Mouse (Mus musculus) MEL (cell line): ENCODE data around the gene Enox1.

Experiments
- CHD1 ChIP-seq: IDR thresholded peaks from 2 replicates; pipeline ENCODE4 v1.6.1; 2012; ENCODE audit warnings: low read depth, mild to moderate bottlenecking, inconsistent platforms, low read length, improper control_type of control experiment
- CTCF ChIP-seq, 3 experiments: IDR thresholded peaks in 2 of 3; conservative IDR thresholded peaks in 1 of 3; 2 replicates each; pipeline ENCODE4 v1.5.1; 2011 to 2012; ENCODE audit warnings: low read length in 3 of 3, low read depth in 2 of 3, mild to moderate bottlenecking in 2 of 3, improper control_type of control experiment in 1 of 3, inconsistent platforms in 1 of 3, mixed read lengths in 1 of 3, moderate library complexity in 1 of 3; ENCODE audit not compliant: control insufficient read depth in 1 of 3, insufficient read depth in 1 of 3, poor library complexity in 1 of 3, severe bottlenecking in 1 of 3
- EP300 ChIP-seq, 2 experiments: IDR thresholded peaks; 2 replicates each; pipeline ENCODE4 v1.6.1; 2011; ENCODE audit warnings: improper control_type of control experiment in 2 of 2, low read length in 2 of 2, low read depth in 1 of 2, mild to moderate bottlenecking in 1 of 2
- GABPA ChIP-seq: IDR thresholded peaks from 2 replicates; pipeline ENCODE4 v1.6.1; 2012; ENCODE audit warnings: low read depth, mild to moderate bottlenecking, inconsistent platforms, low read length, improper control_type of control experiment, moderate library complexity
- NRF1 ChIP-seq: IDR thresholded peaks from 2 replicates; pipeline ENCODE4 v1.6.1; 2014; ENCODE audit warnings: low read depth, mild to moderate bottlenecking, inconsistent platforms, low read length, improper control_type of control experiment, moderate library complexity; ENCODE audit not compliant: poor library complexity, insufficient read depth, severe bottlenecking
- POLR2A ChIP-seq, 2 experiments: IDR thresholded peaks; 2 replicates each; pipeline ENCODE4 v1.6.1; 2011 to 2012; ENCODE audit warnings: low read length in 2 of 2, mild to moderate bottlenecking in 2 of 2, control low read depth in 1 of 2, improper control_type of control experiment in 1 of 2, low read depth in 1 of 2, moderate library complexity in 1 of 2; ENCODE audit not compliant: control insufficient read depth in 1 of 2, insufficient read depth in 1 of 2, poor library complexity in 1 of 2

GRCm38 (mm10) chr14:77275607-77276006 lies 119.0 kb downstream of the Enox1 start:
- no peak for TF ChIP-seq CHD1
- no peak for TF ChIP-seq EP300 (IDR thresholded peaks at IDR 0.05; ENCODE audit: low read depth in 1 of 2, low read length in 2 of 2)
- no peak for TF ChIP-seq POLR2A (IDR thresholded peaks at IDR 0.05; ENCODE audit: control insufficient read depth in 1 of 2, insufficient read depth in 1 of 2, low read depth in 1 of 2, low read length in 2 of 2, poor library complexity in 1 of 2)
- no peak for TF ChIP-seq GABPA
- TF ChIP-seq CTCF (IDR thresholded peaks at IDR 0.05 in 2 of 3, conservative IDR thresholded peaks at IDR 0.05 in 1 of 3; ENCODE audit: control insufficient read depth in 1 of 3, insufficient read depth in 1 of 3, low read depth in 2 of 3, low read length in 3 of 3, poor library complexity in 1 of 3, severe bottlenecking in 1 of 3) = no peak
- no peak for TF ChIP-seq NRF1
